Mouse (Mus musculus) kidney, postnatal 25 days (tissue): Measurements from ENCODE around the gene Ubxn10.

Experiments
- DNase-seq, 2 experiments: peaks; one replicate each; pipeline ENCODE4 v3.0.0; 2021; ENCODE audit warnings: mixed read lengths in 2 of 2

Ubxn10 gene

GRCm38 (mm10) chr4:138700184-138700982, 36.6 kb downstream of the Ubxn10 start:
- DNase-seq: peak; percentile 82 to 84

- peak; percentile 38 to 63 for DNase-seq
These were observed 38.7 kb downstream of the Ubxn10 start for GRCm38 (mm10) chr4:138698296-138698695.

GRCm38 (mm10) chr4:138697166-138697860, 39.7 kb downstream of the Ubxn10 start:
- no peak for DNase-seq

- peak; percentile 60 to 71 for DNase-seq
These were observed 40.2 kb downstream of the Ubxn10 start for GRCm38 (mm10) chr4:138696720-138697119.

GRCm38 (mm10) chr4:138693043-138693692, 43.8 kb downstream of the Ubxn10 start:
- no peak for DNase-seq

GRCm38 (mm10) chr4:138691443-138692181, 45.4 kb downstream of the Ubxn10 start:
- DNase-seq: no peak

- DNase-seq: peak in 1 of 2 experiments; percentile 51
These were observed 46.4 kb downstream of the Ubxn10 start for GRCm38 (mm10) chr4:138690561-138690960.

GRCm38 (mm10) chr4:138689094-138689512, 47.9 kb downstream of the Ubxn10 start:
- DNase-seq: no peak

GRCm38 (mm10) chr4:138685813-138686212, 51.2 kb downstream of the Ubxn10 start:
- DNase-seq: no peak

GRCm38 (mm10) chr4:138682760-138683159, 54.2 kb downstream of the Ubxn10 start:
- DNase-seq: no peak

GRCm38 (mm10) chr4:138680124-138680523, 56.8 kb downstream of the Ubxn10 start:
- no peak for DNase-seq

- DNase-seq: no peak
These were observed 59.4 kb downstream of the Ubxn10 start for GRCm38 (mm10) chr4:138677579-138677978.

GRCm38 (mm10) chr4:138676480-138676879, 60.5 kb downstream of the Ubxn10 start:
- peak in 1 of 2 experiments; percentile 63 for DNase-seq

GRCm38 (mm10) chr4:138672160-138672559, 64.8 kb downstream of the Ubxn10 start:
- no peak for DNase-seq

GRCm38 (mm10) chr4:138670093-138670889, 66.7 kb downstream of the Ubxn10 start:
- DNase-seq: no peak

GRCm38 (mm10) chr4:138666521-138666920, 70.4 kb downstream of the Ubxn10 start:
- DNase-seq: no peak

GRCm38 (mm10) chr4:138659936-138660602, 76.9 kb downstream of the Ubxn10 start:
- DNase-seq: no peak
